Mouse (Mus musculus): Measurements from ENCODE around the gene Fhod1. TPM values are rescaled to one million over a fixed set of nuclear protein-coding genes. Genes with fewer than 3 reads are reported as not detected.

Gene Fhod1
- total and polyA plus RNA-seq, 2 experiments from 2014 or later: 0.72 to 6.9 TPM

DNA sequence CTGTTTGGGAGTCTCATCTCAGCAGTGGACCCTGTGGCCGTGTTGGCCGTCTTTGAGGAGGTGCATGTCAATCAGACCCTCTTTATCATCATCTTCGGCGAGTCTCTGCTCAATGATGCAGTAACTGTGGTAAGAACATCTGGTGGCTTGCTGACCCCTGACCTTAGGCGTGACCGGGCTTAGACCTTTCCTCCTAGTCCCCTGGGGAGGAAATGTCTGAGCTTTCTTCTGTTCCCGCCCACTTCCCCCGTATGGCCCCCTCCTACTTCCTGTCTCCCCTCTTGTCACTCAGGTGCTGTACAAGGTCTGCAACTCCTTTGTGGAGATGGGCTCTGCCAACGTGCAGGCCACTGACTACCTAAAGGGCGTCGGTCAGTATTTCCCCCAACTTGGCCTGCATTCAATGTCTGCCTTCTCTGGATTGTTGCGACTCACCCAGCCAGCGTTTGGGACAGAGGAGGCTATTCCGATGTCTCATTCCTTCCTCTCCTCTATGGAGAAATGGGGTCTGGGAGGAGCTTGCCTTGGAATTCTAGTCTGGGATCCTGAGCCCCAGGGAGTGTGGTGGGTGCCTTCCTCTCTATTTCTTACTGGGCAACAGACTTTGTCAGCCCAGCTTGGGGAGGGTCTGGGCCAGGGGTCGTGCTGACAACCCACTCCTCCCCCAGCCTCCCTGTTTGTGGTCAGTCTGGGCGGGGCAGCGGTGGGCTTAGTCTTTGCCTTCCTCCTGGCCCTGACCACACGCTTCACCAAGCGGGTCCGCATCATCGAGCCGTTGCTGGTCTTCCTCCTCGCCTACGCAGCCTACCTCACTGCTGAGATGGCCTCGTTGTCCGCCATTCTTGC, 7.6 kb upstream of the Fhod1 start:
- Histone ChIP-seq H3K9ac (replicated peaks; ENCODE audit: low read depth, low read length) (no peak overlapping the region), H3K9me3 (replicated peaks; ENCODE audit: control insufficient read depth, low read length) (no peaks in the 10 kb centered on the region), H3K27ac (ENCODE audit: low read depth) (no peak overlapping the region), H3K36me3 (replicated peaks; ENCODE audit: control insufficient read depth, insufficient read depth, low read length) (no peaks in the 10 kb centered on the region), H3K4me1 (ENCODE audit: control insufficient read depth, insufficient read depth) (no peaks in the 10 kb centered on the region), H3K27me3 (ENCODE audit: control insufficient read depth, insufficient read depth, low read length) (no peaks in the 10 kb centered on the region), H3K4me3 (ENCODE audit: low read depth, low read length) (no peak overlapping the region), H3K4me2 (ENCODE audit: low read depth, low read length) (peak overlapping the region; percentile 17)
- no peak for DNase-seq (ENCODE audit: low spot score)
- TF ChIP-seq EP300 (IDR thresholded peaks at IDR 0.05; ENCODE audit: low read depth) (peak; percentile 28; the same call in 1 of the 2 replicates), CTCF (IDR thresholded peaks at IDR 0.05; ENCODE audit: low read depth) (no peak)
- peak; percentile 30; the same call in 1 of the 2 replicates for ATAC-seq (ENCODE audit: insufficient read depth, low read depth)
- 74% methylated on average over 26 of the region's 26 CpGs for WGBS

GRCm38 (mm10) chr8:105354549-105354948, 6.8 kb upstream of the Fhod1 start:
- Histone ChIP-seq H3K27ac (ENCODE audit: low read depth) (no peak overlapping the region), H3K4me1 (ENCODE audit: control insufficient read depth, insufficient read depth) (peaks cover 3% of the 10 kb centered on the region; the same call in 1 of the 2 replicates), H3K36me3 (replicated peaks; ENCODE audit: control insufficient read depth, insufficient read depth, low read length) (no peaks in the 10 kb centered on the region), H3K9ac (replicated peaks; ENCODE audit: low read depth, low read length) (no peak overlapping the region), H3K27me3 (ENCODE audit: control insufficient read depth, insufficient read depth, low read length) (no peaks in the 10 kb centered on the region), H3K4me2 (ENCODE audit: low read depth, low read length) (no peak overlapping the region), H3K9me3 (replicated peaks; ENCODE audit: control insufficient read depth, low read length) (no peaks in the 10 kb centered on the region), H3K4me3 (ENCODE audit: low read depth, low read length) (no peak overlapping the region)
- WGBS: 91% methylated on average over 4 of the region's 4 CpGs
- TF ChIP-seq CTCF (IDR thresholded peaks at IDR 0.05; ENCODE audit: low read depth): no peak
- no peak for TF ChIP-seq EP300 (IDR thresholded peaks at IDR 0.05; ENCODE audit: low read depth)
- no peak for ATAC-seq (ENCODE audit: insufficient read depth, low read depth)
- DNase-seq (ENCODE audit: low spot score): no peak

- no peaks in the 10 kb centered on the region for H3K9me3 ChIP-seq (replicated peaks; ENCODE audit: control insufficient read depth, low read length)
- no peaks in the 10 kb centered on the region for H3K36me3 ChIP-seq (replicated peaks; ENCODE audit: control insufficient read depth, insufficient read depth, low read length)
- H3K4me3 ChIP-seq (ENCODE audit: low read depth, low read length): no peak overlapping the region
Observed at GRCm38 (mm10) chr8:105353583-105354135, 5.9 kb upstream of the Fhod1 start.

GRCm38 (mm10) chr8:105350186-105350585, 2.4 kb upstream of the Fhod1 start:
- Histone ChIP-seq H3K4me1 (ENCODE audit: control insufficient read depth, insufficient read depth) (peaks cover 28% of the 10 kb centered on the region), H3K4me3 (ENCODE audit: low read depth, low read length) (no peak overlapping the region), H3K36me3 (replicated peaks; ENCODE audit: control insufficient read depth, insufficient read depth, low read length) (no peaks in the 10 kb centered on the region), H3K4me2 (ENCODE audit: low read depth, low read length) (peak overlapping the region; percentile 95), H3K27ac (ENCODE audit: low read depth) (no peak overlapping the region), H3K27me3 (ENCODE audit: control insufficient read depth, insufficient read depth, low read length) (no peaks in the 10 kb centered on the region), H3K9ac (replicated peaks; ENCODE audit: low read depth, low read length) (no peak overlapping the region), H3K9me3 (replicated peaks; ENCODE audit: control insufficient read depth, low read length) (no peaks in the 10 kb centered on the region)
- 21% methylated on average over 7 of the region's 7 CpGs for WGBS
- ATAC-seq (ENCODE audit: insufficient read depth, low read depth) (no peak), DNase-seq (ENCODE audit: low spot score) (no peak)
- no peak for TF ChIP-seq CTCF (IDR thresholded peaks at IDR 0.05; ENCODE audit: low read depth)
- TF ChIP-seq EP300 (IDR thresholded peaks at IDR 0.05; ENCODE audit: low read depth): no peak

More at GRCm38 (mm10) chr8:105353583-105354135, 5.9 kb upstream of the Fhod1 start:
- Histone ChIP-seq H3K4me1 (ENCODE audit: control insufficient read depth, insufficient read depth) (peaks cover 9% of the 10 kb centered on the region; the same call in 1 of the 2 replicates), H3K27ac (ENCODE audit: low read depth) (no peak overlapping the region), H3K4me2 (ENCODE audit: low read depth, low read length) (no peak overlapping the region), H3K9ac (replicated peaks; ENCODE audit: low read depth, low read length) (no peak overlapping the region), H3K27me3 (ENCODE audit: control insufficient read depth, insufficient read depth, low read length) (no peaks in the 10 kb centered on the region)
- TF ChIP-seq CTCF (IDR thresholded peaks at IDR 0.05; ENCODE audit: low read depth) (no peak), EP300 (IDR thresholded peaks at IDR 0.05; ENCODE audit: low read depth) (no peak)
- no peak; the same call in 1 of the 2 replicates for ATAC-seq (ENCODE audit: insufficient read depth, low read depth)
- 61% methylated on average over 8 of the region's 8 CpGs for WGBS
- no peak for DNase-seq (ENCODE audit: low spot score)

DNA sequence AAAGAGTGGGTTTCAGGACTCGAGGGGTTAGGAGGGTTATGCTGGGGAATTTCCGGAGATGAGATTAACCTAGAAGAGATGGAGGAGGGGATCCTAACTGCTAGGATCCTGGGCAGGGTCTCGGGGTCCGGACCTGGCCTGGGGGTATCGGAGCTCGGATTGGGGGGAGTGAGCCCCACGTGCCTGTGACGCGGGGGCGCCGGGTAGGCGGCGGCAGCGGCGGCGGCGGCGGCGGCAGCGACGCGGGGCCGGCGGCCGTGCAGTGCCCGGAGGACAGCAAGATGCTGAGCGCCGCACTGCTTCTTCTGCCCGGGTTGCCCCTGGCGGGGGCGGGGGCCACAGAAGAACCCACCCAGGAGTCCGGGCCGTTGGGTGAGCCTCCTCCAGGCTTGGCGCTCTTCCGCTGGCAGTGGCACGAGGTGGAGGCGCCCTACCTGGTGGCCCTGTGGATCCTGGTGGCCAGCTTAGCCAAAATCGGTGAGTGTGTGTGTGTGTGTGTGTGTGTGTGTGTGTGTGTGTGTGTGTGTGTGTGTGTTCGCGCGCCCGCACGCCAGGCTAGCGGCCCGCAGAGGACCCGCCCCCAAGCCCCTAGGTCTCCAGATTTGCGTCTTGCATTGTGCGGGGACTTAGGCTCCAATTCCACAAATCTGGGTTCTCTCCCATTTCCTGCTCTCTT, 1.5 kb upstream of the Fhod1 start:
- ATAC-seq (ENCODE audit: insufficient read depth, low read depth): no peak
- Histone ChIP-seq H3K9me3 (replicated peaks; ENCODE audit: control insufficient read depth, low read length) (no peaks in the 10 kb centered on the region), H3K4me1 (ENCODE audit: control insufficient read depth, insufficient read depth) (peaks cover 34% of the 10 kb centered on the region), H3K4me3 (ENCODE audit: low read depth, low read length) (peak overlapping the region; percentile 79), H3K27ac (ENCODE audit: low read depth) (no peak overlapping the region), H3K4me2 (ENCODE audit: low read depth, low read length) (peak overlapping the region; percentile 95), H3K27me3 (ENCODE audit: control insufficient read depth, insufficient read depth, low read length) (no peaks in the 10 kb centered on the region), H3K36me3 (replicated peaks; ENCODE audit: control insufficient read depth, insufficient read depth, low read length) (no peaks in the 10 kb centered on the region), H3K9ac (replicated peaks; ENCODE audit: low read depth, low read length) (peak overlapping the region; percentile 47)
- TF ChIP-seq CTCF (IDR thresholded peaks at IDR 0.05; ENCODE audit: low read depth) (no peak), EP300 (IDR thresholded peaks at IDR 0.05; ENCODE audit: low read depth) (no peak)
- 1% methylated on average over 35 of the region's 48 CpGs for WGBS
- no peak for DNase-seq (ENCODE audit: low spot score)
